Mouse (Mus musculus) spleen, adult 2 months (tissue): ENCODE measurements at regions not wholly inside any gene's neighbourhood (a gene's known extent, or its start where the extent isn't known, plus 50 kb on each side); places are given as distances from the start of the nearest gene placed in this dataset.

ENCODE experiments used
- CTCF ChIP-seq: fragments of 200-500 bp; IDR thresholded peaks from 2 replicates; pipeline ENCODE4 v1.5.1; 2011; ENCODE audit warnings: mild to moderate bottlenecking, inconsistent platforms; ENCODE audit not compliant: insufficient read depth, insufficient read length, insufficient replicate concordance; ENCODE audit errors: extremely low read depth
- POLR2A ChIP-seq: fragments of 200-500 bp; IDR thresholded peaks from 2 replicates; pipeline ENCODE4 v1.6.1; 2011; ENCODE audit warnings: low read depth, low read length, inconsistent platforms

- TF ChIP-seq CTCF, result no peak
- no peak for TF ChIP-seq POLR2A
Measured at GRCm38 (mm10) chr13:107763911-107764310, 280.3 kb upstream of the Smim15 start.
